Mouse (Mus musculus) ES-E14 (cell line): ENCODE data around the gene Rasl12. TPM values are rescaled to one million over a fixed set of nuclear protein-coding genes. Genes with fewer than 3 reads are reported as not detected.

ENCODE experiments used
- DNase-seq: peaks from one replicate; pipeline ENCODE4 v3.0.0-alpha.2; 2013; ENCODE audit warnings: low read depth, low spot score
- H3K27ac ChIP-seq: 2 replicates; pipeline ENCODE4 v1.5.1; 2012; ENCODE audit warnings: low read depth, mild to moderate bottlenecking, low read length, moderate library complexity, mixed read lengths; ENCODE audit not compliant: poor library complexity, insufficient read depth, severe bottlenecking
- H3K36me3 ChIP-seq: 2 replicates; pipeline ENCODE4 v1.6.1; 2012; ENCODE audit warnings: mild to moderate bottlenecking, low read length, moderate library complexity, mixed read lengths; ENCODE audit not compliant: control insufficient read depth, poor library complexity, insufficient read depth, severe bottlenecking
- H3K4me1 ChIP-seq, 2 experiments: fragments of 150-350 bp in 1 of 2; sonication (generic) in 1 of 2; 2 replicates each; pipeline ENCODE4 v1.6.1; 2012; ENCODE audit warnings: low read length in 2 of 2, mild to moderate bottlenecking in 1 of 2, mixed read lengths in 1 of 2; ENCODE audit not compliant: control insufficient read depth in 2 of 2, insufficient read depth in 2 of 2, poor library complexity in 1 of 2
- H3K4me3 ChIP-seq, 2 experiments: fragments of 150-350 bp in 1 of 2; sonication (generic) in 1 of 2; 2 replicates each; pipeline ENCODE4 v1.5.1; 2012; ENCODE audit warnings: low read length in 2 of 2, low read depth in 1 of 2, mild to moderate bottlenecking in 1 of 2, mixed read lengths in 1 of 2; ENCODE audit not compliant: insufficient read depth in 1 of 2, poor library complexity in 1 of 2, severe bottlenecking in 1 of 2
- H3K9ac ChIP-seq: 2 replicates; pipeline ENCODE4 v1.6.1; 2012; ENCODE audit warnings: low read depth, mild to moderate bottlenecking, low read length, mixed read lengths; ENCODE audit not compliant: poor library complexity, insufficient read depth, severe bottlenecking
- H3K9me3 ChIP-seq: fragments of 150-350 bp; sonication (generic); 2 replicates; pipeline ENCODE4 v1.6.1; 2012; ENCODE audit warnings: low read depth, mild to moderate bottlenecking, low read length; ENCODE audit not compliant: control insufficient read depth, insufficient read depth
- CHD2 ChIP-seq: IDR thresholded peaks from 2 replicates; pipeline ENCODE4 v1.6.1; 2014; ENCODE audit warnings: mild to moderate bottlenecking, low read depth, low read length, inconsistent platforms
- HCFC1 ChIP-seq: IDR thresholded peaks from 2 replicates; pipeline ENCODE4 v1.6.1; 2012; ENCODE audit warnings: low read length, inconsistent platforms, borderline replicate concordance; ENCODE audit not compliant: insufficient read depth
- MAFK ChIP-seq: IDR thresholded peaks from 2 replicates; pipeline ENCODE4 v1.6.1; 2014; ENCODE audit warnings: mild to moderate bottlenecking, low read depth, low read length, inconsistent platforms; ENCODE audit not compliant: insufficient read depth
- ZC3H11A ChIP-seq: IDR thresholded peaks from 2 replicates; pipeline ENCODE4 v1.6.1; 2012; ENCODE audit warnings: low read depth, mild to moderate bottlenecking, inconsistent platforms, low read length, borderline replicate concordance
- ZNF384 ChIP-seq: IDR thresholded peaks from 2 replicates; pipeline ENCODE4 v1.6.1; 2012; ENCODE audit warnings: low read depth, low read length, inconsistent platforms
- in situ Hi-C, 2 experiments: fragments of 600-800 bp; cut with MboI; formaldehyde crosslinking; loops; one replicate each; pipeline ENCODE4 v1.15.1; 2025; ENCODE audit warnings: low sequenced_read_pairs in 2 of 2, inconsistent platforms in 1 of 2; ENCODE audit not compliant: unreplicated experiment in 2 of 2
- total RNA-seq: library from RNA; depleted of rRNA; stranded (reverse); fragments of 300-350 nt; gene quantifications from 2 replicates; pipeline ENCODE4 v1.2.3, GENCODE M21; 2012

Rasl12 gene
- total RNA-seq, 1 experiment, result 0.18 TPM

- Histone ChIP-seq H3K4me1 (peaks cover 0 to 4% of the 10 kb centered on the region in 2 experiments; a peak in 2 of 4 replicates), H3K9ac (no peak overlapping the region), H3K9me3 (no peaks in the 10 kb centered on the region), H3K27ac (no peak overlapping the region), H3K36me3 (no peaks in the 10 kb centered on the region), H3K4me3 (no peak overlapping the region)
- TF ChIP-seq CHD2 (no peak), HCFC1 (no peak), ZNF384 (no peak), MAFK (no peak), ZC3H11A (no peak)
- in situ Hi-C loops, result no loop called here
- DNase-seq, result no peak
Measured at GRCm38 (mm10) chr9:65430401-65430800, 32.1 kb downstream of the Rasl12 start.

GRCm38 (mm10) chr9:65430921-65431320 is 32.6 kb downstream of the Rasl12 start:
- no peak for DNase-seq
- peaks cover 0 to 4% of the 10 kb centered on the region in 2 experiments; a peak in 2 of 4 replicates for H3K4me1 ChIP-seq
- H3K36me3 ChIP-seq, result no peaks in the 10 kb centered on the region
- H3K9ac ChIP-seq, result no peak overlapping the region
- no peaks in the 10 kb centered on the region for H3K9me3 ChIP-seq
- no peak overlapping the region for H3K27ac ChIP-seq
- in situ Hi-C loops, result no loop called here
- TF ChIP-seq MAFK, result no peak
- no peak overlapping the region for H3K4me3 ChIP-seq

- in situ Hi-C loops, result no loop called here
- peak; percentile 71 for DNase-seq
- no peaks in the 10 kb centered on the region for H3K36me3 ChIP-seq
Measured at GRCm38 (mm10) chr9:65432236-65432635, 33.9 kb downstream of the Rasl12 start.

GRCm38 (mm10) chr9:65434140-65434539 is 35.8 kb downstream of the Rasl12 start:
- Histone ChIP-seq H3K9me3 (no peaks in the 10 kb centered on the region), H3K36me3 (no peaks in the 10 kb centered on the region), H3K4me1 (peaks cover 0 to 4% of the 10 kb centered on the region in 2 experiments; a peak in 2 of 4 replicates), H3K9ac (no peak overlapping the region), H3K4me3 (no peak overlapping the region), H3K27ac (no peak overlapping the region)
- TF ChIP-seq ZC3H11A, result 0 out of 2 replicates have a peak, but pooled peaks have one; percentile 20
- TF ChIP-seq ZNF384, result no peak
- TF ChIP-seq HCFC1, result no peak
- peak; percentile 78 for DNase-seq
- in situ Hi-C loops, result no loop called here

More at GRCm38 (mm10) chr9:65432236-65432635, 33.9 kb downstream of the Rasl12 start:
- H3K4me1 ChIP-seq, result peaks cover 0 to 4% of the 10 kb centered on the region in 2 experiments; a peak in 2 of 4 replicates
- H3K4me3 ChIP-seq, result no peak overlapping the region
- no peaks in the 10 kb centered on the region for H3K9me3 ChIP-seq
- H3K27ac ChIP-seq, result no peak overlapping the region
- TF ChIP-seq MAFK (no peak), HCFC1 (no peak), ZC3H11A (peak; percentile 71; the same call in 1 of the 2 replicates)
- no peak overlapping the region for H3K9ac ChIP-seq

- Histone ChIP-seq H3K9me3 (no peaks in the 10 kb centered on the region), H3K36me3 (no peaks in the 10 kb centered on the region), H3K4me1 (peaks cover 0 to 4% of the 10 kb centered on the region in 2 experiments; a peak in 2 of 4 replicates), H3K9ac (no peak overlapping the region), H3K4me3 (no peak overlapping the region), H3K27ac (no peak overlapping the region)
- DNase-seq, result no peak
- TF ChIP-seq CHD2 (no peak), ZNF384 (no peak), HCFC1 (no peak), MAFK (no peak), ZC3H11A (no peak)
- in situ Hi-C loops, result no loop called here
Measured at GRCm38 (mm10) chr9:65435211-65435610, 36.9 kb downstream of the Rasl12 start.
